Mouse (Mus musculus) midbrain, embryonic 10.5 days (tissue): ENCODE data around the gene Cap1. TPM values are rescaled to one million over a fixed set of nuclear protein-coding genes. Genes with fewer than 3 reads are reported as not detected.
A peak's percentile ranks its signal among the peaks of the same experiment; 100 is the strongest.

ENCODE experiments used
- DNase-seq: peaks from one replicate; pipeline ENCODE4 v3.0.0-alpha.2; 2017; ENCODE audit warnings: low spot score
- H3K27ac ChIP-seq: fragments of 300-500 bp; sonication (generic); replicated peaks from 2 replicates; pipeline ENCODE4 v1.5.1; 2016; ENCODE audit warnings: mild to moderate bottlenecking
- H3K27me3 ChIP-seq: fragments of 300-500 bp; sonication (generic); 2 replicates; pipeline ENCODE4 v1.6.1; 2016; ENCODE audit warnings: low read depth, mild to moderate bottlenecking; ENCODE audit not compliant: poor library complexity, severe bottlenecking
- H3K36me3 ChIP-seq: fragments of 300-500 bp; sonication (generic); 2 replicates; pipeline ENCODE4 v1.6.1; 2016; ENCODE audit warnings: mild to moderate bottlenecking, moderate library complexity
- H3K4me1 ChIP-seq: fragments of 300-500 bp; sonication (generic); 2 replicates; pipeline ENCODE4 v1.6.1; 2016
- H3K4me3 ChIP-seq: fragments of 300-500 bp; sonication (generic); 2 replicates; pipeline ENCODE4 v1.5.1; 2016; ENCODE audit warnings: mild to moderate bottlenecking, moderate library complexity
- H3K9me3 ChIP-seq: fragments of 300-500 bp; sonication (generic); replicated peaks from 2 replicates; pipeline ENCODE4 v1.6.1; 2016; ENCODE audit warnings: mild to moderate bottlenecking
- WGBS: fragments of 180-500 bp; shearing (Covaris S2); methylation state at CpG from one replicate; pipeline ENCODE4 v1.1.7; 2016; 5-methylcytosine and 5-hydroxymethylcytosine counted together
- polyA plus RNA-seq: library from polyadenylated mRNA; unstranded; fragments of >200 nt; fragmentation: Nextera tagmentation; extraction: Ambion mirVana; gene quantifications from 2 replicates; pipeline ENCODE4 v1.2.1, GENCODE M21; 2016

The Cap1 gene
- 69.4 and 79.4 TPM in 2 replicates for polyA plus RNA-seq

DNA sequence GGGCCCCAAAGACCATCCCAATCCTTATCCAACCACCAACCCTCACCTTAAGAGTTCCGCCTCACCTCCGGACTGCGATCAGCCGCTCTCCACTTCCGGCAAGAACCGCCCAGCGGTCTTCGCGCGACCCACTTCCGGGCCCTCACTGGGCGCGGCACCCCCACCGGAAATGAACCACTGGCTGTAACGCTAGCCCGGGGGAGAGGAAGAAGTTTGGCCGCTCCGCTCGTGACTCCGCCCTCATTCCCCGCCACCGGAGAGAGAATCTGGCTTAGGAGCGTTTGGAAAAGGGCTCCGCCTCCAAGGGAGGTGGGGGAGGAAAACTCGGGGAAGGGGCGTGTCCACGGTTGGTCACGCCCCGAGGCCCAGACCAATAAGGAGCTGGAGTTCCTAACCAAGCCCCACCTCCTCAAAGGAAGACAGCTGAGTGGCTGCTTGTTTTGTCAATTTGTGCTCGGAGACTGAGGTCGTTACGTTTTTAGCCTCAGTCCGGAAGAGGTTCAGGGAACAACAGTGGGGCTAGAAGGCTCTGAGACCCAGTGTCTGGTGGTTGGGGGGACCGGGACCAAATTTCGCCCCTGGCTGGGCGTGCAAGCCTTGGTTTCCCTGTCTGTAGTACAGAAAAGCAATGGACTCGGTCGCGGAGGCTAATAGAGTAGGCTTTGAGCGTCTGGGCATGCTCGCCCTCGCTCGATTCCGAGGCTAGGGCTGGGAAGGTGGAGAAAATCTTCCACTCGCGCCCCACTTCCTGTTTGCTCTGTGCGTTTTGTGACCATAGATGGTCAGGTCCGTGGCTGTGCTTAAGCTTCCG, at the start of gene Cap1:
TSS of gene Cap1 (minus strand) at position 289 of the 811 bp plus-strand sequence.
- no peaks in the 10 kb centered on the region for H3K9me3 ChIP-seq
- WGBS = under 1% methylated on average over 49 of the region's 49 CpGs
- peak; percentile 99 for DNase-seq
- peak within 1 kb of the TSS; percentile 93 for H3K27ac ChIP-seq
- H3K36me3 ChIP-seq = peaks cover 3% of the 10 kb centered on the region; the same call in 1 of the 2 replicates
- H3K27me3 ChIP-seq = no peaks in the 10 kb centered on the region
- H3K4me1 ChIP-seq = peaks cover 33% of the 10 kb centered on the region
- peak within 1 kb of the TSS; percentile 77 for H3K4me3 ChIP-seq

DNA sequence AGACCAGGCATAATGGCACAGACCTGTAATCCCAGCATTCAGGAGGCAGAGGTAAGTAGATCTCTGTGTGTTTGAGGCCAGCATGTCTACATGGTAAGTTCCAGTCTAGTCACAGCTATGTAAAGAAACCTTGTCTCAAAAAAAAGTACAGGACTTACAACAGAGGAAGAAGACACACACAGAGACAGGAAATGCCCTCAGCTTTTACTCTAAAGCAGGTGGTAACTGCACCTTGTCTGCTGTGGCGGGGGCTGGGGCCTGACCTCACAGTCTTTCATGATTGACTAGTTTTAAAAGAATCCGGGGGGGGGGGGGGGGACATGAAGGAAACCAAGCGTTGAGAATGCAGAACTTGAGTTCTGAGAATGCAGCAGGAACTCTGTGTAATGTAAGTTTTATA, 48.0 kb upstream of the Cap1 start:
- no peak for DNase-seq
- Histone ChIP-seq H3K36me3 (no peaks in the 10 kb centered on the region), H3K27me3 (no peaks in the 10 kb centered on the region), H3K9me3 (no peaks in the 10 kb centered on the region), H3K4me3 (no peak overlapping the region), H3K27ac (no peak overlapping the region), H3K4me1 (no peaks in the 10 kb centered on the region)
- 44% methylated on average over 3 of the region's 3 CpGs for WGBS

DNA sequence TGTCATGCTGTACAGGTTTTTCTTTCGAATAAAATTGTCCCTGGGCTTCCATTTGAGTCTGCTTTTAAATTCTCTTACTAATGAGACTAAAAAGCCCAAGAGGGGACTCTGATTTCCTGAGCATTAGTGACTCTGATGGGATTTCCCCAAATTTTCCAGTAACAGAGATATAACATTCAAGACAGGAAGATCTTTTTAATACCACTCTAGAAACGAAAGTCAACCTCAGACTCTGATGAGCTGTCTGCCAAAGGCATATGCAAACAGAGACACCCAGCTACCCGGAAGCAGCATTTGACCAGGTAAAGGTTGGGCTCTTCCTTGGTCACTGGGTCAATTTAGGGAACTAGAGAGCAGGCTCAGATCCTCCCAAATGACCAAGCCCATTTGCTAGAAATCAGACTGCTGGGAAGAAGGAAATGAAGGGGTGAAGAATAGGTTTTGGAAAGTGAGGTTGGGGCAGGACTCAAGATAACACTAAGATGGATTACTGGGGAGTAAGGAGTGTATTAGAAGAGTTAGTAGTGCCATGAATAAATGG, 47.3 kb upstream of the Cap1 start:
- Histone ChIP-seq H3K27me3 (no peaks in the 10 kb centered on the region), H3K4me1 (no peaks in the 10 kb centered on the region), H3K4me3 (no peak overlapping the region), H3K27ac (no peak overlapping the region), H3K36me3 (no peaks in the 10 kb centered on the region), H3K9me3 (no peaks in the 10 kb centered on the region)
- 83% methylated on average over 3 of the region's 3 CpGs for WGBS
- no peak for DNase-seq

DNA sequence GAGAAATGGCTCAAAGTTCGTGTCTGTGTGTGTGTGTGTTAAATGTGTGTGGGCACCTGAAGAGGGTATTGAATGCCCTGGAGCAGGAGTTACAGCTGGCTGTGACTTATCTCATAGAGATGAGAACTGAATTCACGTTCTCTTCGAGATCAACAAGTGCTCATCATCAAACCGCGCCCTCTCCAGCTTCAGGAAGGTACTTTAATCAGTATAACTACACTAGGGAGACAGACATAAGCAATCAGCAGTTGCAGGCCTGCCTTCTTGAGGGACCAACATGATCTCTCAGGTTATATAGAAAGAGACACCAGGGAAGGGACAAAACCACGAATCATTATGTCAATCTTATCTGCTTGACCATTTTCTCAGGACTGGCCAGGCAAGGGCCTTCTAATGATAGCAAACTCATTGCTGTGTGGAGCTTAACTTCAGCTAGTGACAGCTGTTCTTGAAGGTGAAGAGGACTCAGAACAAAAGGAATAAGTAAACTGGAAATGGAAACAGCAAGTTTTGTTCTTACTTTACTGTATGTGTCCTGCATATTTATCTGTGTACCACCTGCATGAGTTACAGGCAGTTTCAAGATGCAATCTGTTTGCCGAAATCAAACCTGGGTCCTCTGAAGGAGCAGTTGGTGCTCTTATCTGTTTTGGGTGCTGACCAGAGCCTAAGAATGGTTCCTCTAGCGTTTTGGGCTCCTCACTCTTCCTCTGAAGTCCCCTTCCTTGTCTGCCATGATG, 46.6 kb upstream of the Cap1 start:
- H3K27ac ChIP-seq = no peak overlapping the region
- DNase-seq = no peak

DNA sequence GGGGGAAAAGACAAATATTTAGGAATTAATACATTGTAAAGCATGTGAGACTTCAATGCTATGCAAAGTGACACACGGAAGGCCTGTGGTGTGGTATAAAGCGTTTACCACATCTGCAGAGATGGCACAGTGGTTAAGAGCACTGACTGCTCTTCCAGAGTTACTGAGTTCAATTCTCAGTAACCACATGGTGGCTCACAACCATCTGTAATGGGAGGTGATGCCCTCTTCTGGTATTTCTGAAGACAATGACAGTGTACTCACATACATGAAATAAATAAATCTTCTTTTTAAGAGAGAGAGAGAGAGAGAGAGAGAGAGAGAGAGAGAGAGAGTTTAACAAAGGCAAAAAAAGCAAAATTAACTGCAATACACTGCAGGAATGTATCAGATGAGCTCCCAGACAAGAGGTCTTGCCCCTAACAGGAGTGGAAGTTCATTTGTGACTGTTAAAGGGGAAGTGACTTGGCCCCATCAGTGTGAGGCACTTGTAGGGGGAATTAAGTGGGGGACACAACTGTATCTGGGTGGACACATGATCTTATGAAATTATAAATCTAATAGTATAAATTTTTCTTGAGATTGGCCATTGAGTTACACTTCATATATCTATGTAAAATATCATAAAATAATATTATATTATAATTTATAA, 45.2 kb upstream of the Cap1 start:
- Histone ChIP-seq H3K27ac (no peak overlapping the region), H3K36me3 (no peaks in the 10 kb centered on the region), H3K9me3 (no peaks in the 10 kb centered on the region), H3K4me1 (no peaks in the 10 kb centered on the region), H3K27me3 (no peaks in the 10 kb centered on the region), H3K4me3 (no peak overlapping the region)
- no peak for DNase-seq
- WGBS = 84% methylated on average over 2 of the region's 2 CpGs

More for the DNA sequence above, 46.6 kb upstream of the Cap1 start:
- H3K27me3 ChIP-seq = no peaks in the 10 kb centered on the region
- no peaks in the 10 kb centered on the region for H3K36me3 ChIP-seq
- WGBS = 75% methylated on average over 8 of the region's 8 CpGs
- H3K4me1 ChIP-seq = no peaks in the 10 kb centered on the region
- no peaks in the 10 kb centered on the region for H3K9me3 ChIP-seq
- no peak overlapping the region for H3K4me3 ChIP-seq

DNA sequence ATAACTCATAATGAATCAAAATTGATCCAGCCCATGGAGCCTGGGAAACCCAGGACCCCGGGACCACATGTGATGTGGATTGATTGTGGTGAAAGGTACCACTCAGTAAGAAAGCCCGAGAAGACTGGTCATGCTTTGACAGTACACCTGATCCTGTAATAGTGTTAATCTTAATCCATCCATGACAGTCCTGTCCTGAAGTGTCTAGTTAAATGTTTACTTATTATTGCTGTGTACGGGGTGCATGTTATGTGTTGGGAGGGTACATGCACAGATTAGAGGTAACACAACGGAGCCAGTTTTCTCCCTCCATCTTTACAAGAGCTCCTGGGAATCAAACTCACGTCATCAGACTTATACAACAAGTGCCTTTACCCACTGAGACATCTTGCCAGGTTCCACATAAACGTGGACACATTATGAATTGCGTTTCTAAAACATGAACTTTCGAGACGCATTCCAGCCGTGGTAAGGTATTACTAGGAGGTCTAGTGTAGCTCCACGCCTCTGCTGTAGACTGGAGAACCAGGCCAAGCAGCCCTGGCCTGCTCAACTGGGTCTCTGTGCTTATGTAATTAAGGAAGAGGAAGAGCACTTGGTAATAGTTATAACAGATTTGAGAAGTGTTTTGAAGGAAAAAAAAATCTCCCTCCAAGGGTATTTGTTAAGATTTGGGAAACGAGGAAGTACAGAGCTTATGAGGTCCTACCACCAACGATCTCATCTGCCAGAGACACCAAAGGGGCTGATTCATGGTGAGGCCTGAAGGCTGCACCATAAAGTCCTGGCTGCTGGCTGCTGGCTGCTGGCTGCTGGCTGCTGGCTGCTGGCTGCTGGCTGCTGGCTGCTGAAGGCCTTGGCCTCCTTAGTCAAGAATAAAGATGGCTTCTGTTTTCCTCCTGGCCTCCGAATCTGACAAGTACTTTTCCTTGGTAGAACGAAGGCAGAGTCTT, 37.8 kb upstream of the Cap1 start:
- DNase-seq = no peak
- H3K4me3 ChIP-seq = no peak overlapping the region
- H3K27me3 ChIP-seq = no peaks in the 10 kb centered on the region
- peak overlapping the region; percentile 67 for H3K27ac ChIP-seq
- peaks cover 16% of the 10 kb centered on the region for H3K4me1 ChIP-seq
- H3K36me3 ChIP-seq = no peaks in the 10 kb centered on the region
- WGBS = 89% methylated on average over 15 of the region's 15 CpGs
- no peaks in the 10 kb centered on the region for H3K9me3 ChIP-seq

DNA sequence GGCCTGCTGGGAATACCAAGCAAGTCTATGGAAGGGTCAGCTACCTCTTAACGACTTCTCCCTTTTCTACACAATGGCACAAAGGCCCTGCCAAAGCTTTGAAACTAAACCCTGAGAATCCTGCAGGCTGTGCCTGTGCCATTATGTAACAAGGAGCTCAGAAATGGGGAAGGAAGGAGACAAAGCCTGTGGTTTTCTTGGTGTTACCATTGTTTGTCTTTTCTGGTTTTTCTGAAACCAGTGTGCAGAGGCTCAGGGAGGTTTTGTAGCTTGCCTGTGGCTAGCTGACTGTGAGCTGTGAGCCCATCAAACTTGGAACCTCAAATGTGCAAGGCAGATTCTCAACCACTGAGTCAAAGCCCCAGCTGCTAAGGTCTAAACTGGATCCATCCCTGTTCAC, 37.0 kb upstream of the Cap1 start:
- Histone ChIP-seq H3K4me1 (peaks cover 16% of the 10 kb centered on the region), H3K9me3 (no peaks in the 10 kb centered on the region), H3K4me3 (no peak overlapping the region), H3K27ac (peak overlapping the region; percentile 67), H3K36me3 (no peaks in the 10 kb centered on the region), H3K27me3 (no peaks in the 10 kb centered on the region)
- no peak for DNase-seq
- WGBS = 5% methylated on average over 1 of the region's 1 CpGs

DNA sequence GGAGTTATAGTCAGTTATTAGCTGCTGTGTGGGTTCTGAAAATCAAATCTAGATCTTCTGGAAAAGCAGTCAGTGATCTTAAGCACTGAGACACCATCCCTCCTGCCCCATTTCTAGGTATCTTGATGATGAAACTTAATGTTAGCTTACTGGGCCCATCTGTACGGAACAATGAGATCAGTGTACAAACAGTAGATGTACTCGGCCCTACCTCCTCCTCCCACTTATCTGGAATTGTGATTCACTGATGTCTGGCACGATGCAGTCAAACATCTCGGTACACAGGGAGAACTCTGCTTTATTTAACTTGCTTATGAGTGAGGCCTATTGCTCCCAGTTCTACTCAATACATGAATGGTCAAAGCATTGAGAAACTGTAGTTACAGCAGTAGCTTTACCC, 30.1 kb upstream of the Cap1 start:
- no peak overlapping the region for H3K27ac ChIP-seq
- 88% methylated on average over 4 of the region's 4 CpGs for WGBS
- no peak overlapping the region for H3K4me3 ChIP-seq
- DNase-seq = no peak
- H3K9me3 ChIP-seq = peaks cover 7% of the 10 kb centered on the region; the same call in 1 of the 2 replicates
- H3K36me3 ChIP-seq = no peaks in the 10 kb centered on the region
- no peaks in the 10 kb centered on the region for H3K27me3 ChIP-seq
- no peaks in the 10 kb centered on the region for H3K4me1 ChIP-seq

DNA sequence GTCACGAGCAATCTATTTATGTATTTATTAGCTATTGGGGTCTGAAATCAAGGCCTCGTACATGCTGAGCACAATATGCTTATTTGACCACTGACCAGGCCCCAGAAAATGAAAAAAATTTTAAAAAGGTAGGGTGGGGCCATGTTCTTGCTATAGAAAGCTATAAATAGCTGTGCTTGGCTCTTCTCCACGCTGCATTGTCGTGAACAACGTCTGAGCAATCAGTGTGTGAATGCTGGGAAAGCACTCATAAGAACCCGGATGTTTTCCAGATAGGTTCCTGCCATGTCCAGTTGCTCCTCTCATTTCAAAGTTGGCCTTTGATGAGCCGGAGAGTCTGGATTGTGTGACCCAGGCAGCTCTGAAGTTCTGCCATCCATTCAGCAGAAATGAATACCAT, 28.3 kb upstream of the Cap1 start:
- DNase-seq = no peak

DNA sequence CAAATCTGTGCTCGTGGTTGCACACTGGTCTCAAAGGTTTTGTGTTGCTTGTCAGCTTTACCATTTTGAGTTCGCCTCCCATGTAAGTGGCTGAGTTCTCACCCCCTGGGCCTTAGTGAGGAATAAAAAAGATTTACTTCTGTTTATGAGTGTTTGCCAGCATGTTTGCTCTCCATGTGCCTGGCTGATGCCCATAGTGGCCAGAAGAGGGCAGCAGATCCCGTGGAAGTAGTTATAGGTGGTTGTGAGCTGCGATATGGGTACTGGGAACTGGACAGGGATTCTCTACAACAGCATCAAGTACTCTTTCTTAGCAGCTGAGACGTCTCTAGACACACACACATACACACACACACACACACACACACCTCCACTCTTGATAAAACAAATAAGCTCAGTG, 26.8 kb upstream of the Cap1 start:
- DNase-seq = no peak
- Histone ChIP-seq H3K27me3 (no peaks in the 10 kb centered on the region), H3K9me3 (peaks cover 7% of the 10 kb centered on the region; the same call in 1 of the 2 replicates), H3K4me1 (peaks cover 17% of the 10 kb centered on the region), H3K36me3 (no peaks in the 10 kb centered on the region), H3K27ac (no peak overlapping the region), H3K4me3 (no peak overlapping the region)
- WGBS = 74% methylated on average over 5 of the region's 5 CpGs

More for the DNA sequence above, 28.3 kb upstream of the Cap1 start:
- Histone ChIP-seq H3K4me3 (no peak overlapping the region), H3K36me3 (no peaks in the 10 kb centered on the region), H3K4me1 (peaks cover 9% of the 10 kb centered on the region), H3K27me3 (no peaks in the 10 kb centered on the region), H3K9me3 (peaks cover 7% of the 10 kb centered on the region; the same call in 1 of the 2 replicates), H3K27ac (no peak overlapping the region; the same call in 1 of the 2 replicates)
- WGBS = 90% methylated on average over 7 of the region's 7 CpGs

DNA sequence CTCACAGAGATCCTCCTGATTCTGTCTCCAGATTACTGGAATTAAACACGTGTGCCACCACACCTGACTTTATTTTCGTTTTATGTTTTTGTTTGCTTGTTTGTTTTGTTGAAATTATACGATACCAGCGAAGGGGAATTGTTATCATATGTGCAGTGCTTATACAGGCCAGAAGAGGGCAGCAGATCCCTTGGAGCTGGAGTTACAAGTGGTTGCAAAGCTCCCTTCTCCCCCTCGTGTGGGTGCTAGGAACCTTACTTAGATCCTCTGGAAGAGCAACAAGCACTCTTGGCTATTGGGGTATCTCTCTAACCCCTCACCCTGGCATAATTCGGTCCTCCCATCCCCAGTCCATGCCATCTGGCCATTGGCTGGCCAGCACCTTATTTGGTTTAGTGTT, 24.7 kb upstream of the Cap1 start:
- Histone ChIP-seq H3K36me3 (no peaks in the 10 kb centered on the region), H3K4me3 (no peak overlapping the region), H3K4me1 (peaks cover 17% of the 10 kb centered on the region), H3K27ac (peak overlapping the region; percentile 78), H3K27me3 (no peaks in the 10 kb centered on the region), H3K9me3 (peaks cover 7% of the 10 kb centered on the region; the same call in 1 of the 2 replicates)
- DNase-seq = no peak
- 56% methylated on average over 6 of the region's 6 CpGs for WGBS
